In the genomic region with DNA sequence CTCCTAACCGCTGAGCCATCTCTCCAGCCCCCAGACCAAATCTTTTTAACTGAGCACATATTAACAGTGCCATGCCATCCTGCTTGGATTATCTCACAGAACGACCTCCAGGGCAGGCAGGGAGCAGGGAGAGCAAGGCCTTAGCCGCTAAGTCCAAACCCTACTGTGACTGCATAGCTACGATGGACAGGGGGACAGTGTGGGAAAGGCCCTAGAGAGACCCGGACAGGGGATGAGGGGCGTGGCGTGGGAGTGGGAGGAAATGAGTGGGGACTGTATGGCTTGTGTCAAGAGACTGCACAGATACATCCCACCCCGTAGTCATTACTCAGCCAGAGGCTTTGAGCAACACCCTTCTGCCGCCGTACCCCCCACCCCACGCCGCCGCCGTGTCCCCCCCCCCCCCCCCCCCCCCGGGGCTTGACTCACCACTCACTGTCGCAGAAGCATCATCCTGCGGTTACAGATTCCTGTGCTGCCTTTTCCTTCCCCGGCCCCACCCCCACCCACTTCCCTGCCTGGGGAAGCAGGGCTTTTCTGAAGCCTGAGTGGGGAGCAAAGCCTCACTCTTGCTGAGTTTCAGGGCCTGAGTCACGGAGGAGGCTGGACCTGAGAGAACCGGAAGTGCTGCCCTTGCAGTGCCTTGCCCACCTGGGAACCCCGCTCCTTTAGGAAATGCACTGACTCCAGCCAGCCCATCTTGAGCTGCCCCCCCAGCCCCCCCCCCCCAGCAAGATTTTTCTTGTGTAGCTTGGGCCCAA, we compare ENCODE assay signal across 9 mouse cellular contexts. TPM values are rescaled to one million over a fixed set of nuclear protein-coding genes. Genes with fewer than 3 reads are reported as not detected.
A peak's percentile ranks its signal among the peaks of the same experiment; 100 is the strongest.
DNase-seq lines count a peak whose midpoint lies in the region; ATAC-seq and TF ChIP-seq lines count a peak whose summit lies in the region.
"Had no signal": no experiment of that assay in that cellular context is flagged by ENCODE, and none has a peak within 500 bp of the region (broad histone marks: within the 10 kb centered on the region; RNA-seq: fewer than 3 reads in every experiment).

No protein-coding gene starts in this region.

- no peaks in the 10 kb centered on the region for H3K9me3 ChIP-seq in embryonic facial prominence, embryonic 12.5 days
- H3K9me3 ChIP-seq in intestine, embryonic 15.5 days = no peaks in the 10 kb centered on the region
- H3K9me3 ChIP-seq in lung, embryonic 14.5 days (ENCODE audit: low read depth, low read length) = no peaks in the 10 kb centered on the region

- 0 out of 2 replicates have a peak, but pooled peaks cover 3% of the 10 kb centered on the region for H3K36me3 ChIP-seq in embryonic facial prominence, embryonic 12.5 days
- no peaks in the 10 kb centered on the region for H3K36me3 ChIP-seq in intestine, embryonic 15.5 days
- H3K36me3 ChIP-seq in lung, embryonic 14.5 days (ENCODE audit: insufficient read depth) = 0 out of 2 replicates have a peak, but pooled peaks cover 5% of the 10 kb centered on the region

- no peak overlapping the region for H3K4me3 ChIP-seq in embryonic facial prominence, embryonic 12.5 days
- H3K4me3 ChIP-seq in intestine, embryonic 15.5 days (replicated peaks) = no peak overlapping the region
- peak overlapping the region; percentile 16; the same call in 1 of the 2 replicates for H3K4me3 ChIP-seq in lung, embryonic 14.5 days (ENCODE audit: low read depth, low read length)
- H3K4me3 ChIP-seq: erythroblast, embryonic 14.5 days had no signal

- ATAC-seq in embryonic facial prominence, embryonic 12.5 days (ENCODE audit: insufficient number of reproducible peaks, insufficient read depth, low FRiP score, low TSS enrichment) = no peak
- ATAC-seq in intestine, embryonic 15.5 days = peak; percentile 45
- ATAC-seq in lung, embryonic 14.5 days (ENCODE audit: insufficient read depth) = peak; percentile 42

- WGBS in embryonic facial prominence, embryonic 12.5 days = 38% methylated on average over 14 of the region's 21 CpGs
- 25% methylated on average over 18 of the region's 21 CpGs for WGBS in intestine, embryonic 15.5 days
- WGBS in lung, embryonic 14.5 days = 16% methylated on average over 14 of the region's 21 CpGs

- H3K4me2 ChIP-seq in embryonic facial prominence, embryonic 12.5 days (replicated peaks) = peak overlapping the region; percentile 32
- H3K4me2 ChIP-seq in intestine, embryonic 15.5 days (replicated peaks) = peak overlapping the region; percentile 40
- H3K4me2 ChIP-seq in lung, embryonic 14.5 days = peak overlapping the region; percentile 87

- TF ChIP-seq CTCF in lung, embryonic 14.5 days (IDR thresholded peaks at IDR 0.05; ENCODE audit: low read depth) = no peak; the same call in 1 of the 2 replicates

- H3K27ac ChIP-seq in embryonic facial prominence, embryonic 12.5 days = peak overlapping the region; percentile 81
- H3K27ac ChIP-seq in intestine, embryonic 15.5 days = peak overlapping the region; percentile 84
- peak overlapping the region; percentile 94 for H3K27ac ChIP-seq in lung, embryonic 14.5 days (ENCODE audit: low read depth)

- peak; percentile 26 for DNase-seq in thymus, postnatal 0 days (ENCODE audit: low spot score)
- no peak for DNase-seq in thymus, postnatal 36 days
- DNase-seq in lung, embryonic 14.5 days = peak; percentile 70
- DNase-seq in yolk sac, embryonic 10.5 days (ENCODE audit: low spot score) = peak; percentile 32
- no peak for DNase-seq in retina, postnatal 1 day
- no peak for DNase-seq in left cerebral cortex, postnatal 14 days (ENCODE audit: low spot score in 2 of 2)

- no peaks in the 10 kb centered on the region for H3K27me3 ChIP-seq in embryonic facial prominence, embryonic 12.5 days
- H3K27me3 ChIP-seq in intestine, embryonic 15.5 days (replicated peaks) = no peaks in the 10 kb centered on the region
- H3K27me3 ChIP-seq in lung, embryonic 14.5 days (ENCODE audit: insufficient read depth, low read length) = no peaks in the 10 kb centered on the region

- H3K9ac ChIP-seq in embryonic facial prominence, embryonic 12.5 days = no peak overlapping the region
- H3K9ac ChIP-seq in intestine, embryonic 15.5 days = no peak overlapping the region
- peak overlapping the region; percentile 23; the same call in 1 of the 2 replicates for H3K9ac ChIP-seq in lung, embryonic 14.5 days

- peaks cover 78% of the 10 kb centered on the region for H3K4me1 ChIP-seq in embryonic facial prominence, embryonic 12.5 days
- peaks cover 68% of the 10 kb centered on the region for H3K4me1 ChIP-seq in intestine, embryonic 15.5 days (replicated peaks)
- H3K4me1 ChIP-seq in lung, embryonic 14.5 days (ENCODE audit: insufficient read depth) = peaks cover 51% of the 10 kb centered on the region

- intact Hi-C loops in left cerebral cortex, postnatal 14 days (cut with DNase I) = no loop called here

RNA-seq across cellular contexts. Expression of a gene that starts 6.5 kb away (rescaled TPM):
- polyA plus RNA-seq in thymus, postnatal 0 days (2015; fragmentation: Nextera tagmentation; extraction: Ambion mirVana) = 10.9 and 12.4 TPM in 2 replicates
- 48.8 and 54.7 TPM in 2 replicates for polyA plus RNA-seq in embryonic facial prominence, embryonic 12.5 days (2016; fragmentation: Nextera tagmentation; extraction: Ambion mirVana)
- 40.4 and 42.2 TPM in 2 replicates for polyA plus RNA-seq in intestine, embryonic 15.5 days (2015; fragmentation: Nextera tagmentation; extraction: Ambion mirVana)
- polyA plus RNA-seq in lung, embryonic 14.5 days (2014; fragmentation: Nextera tagmentation; extraction: Ambion mirVana) = 41.2 and 46.5 TPM in 2 replicates
- 10 to 100 TPM; 20.0 to 21.0 TPM for total RNA-seq in left cerebral cortex, postnatal 14 days (2021)

RNA-seq across cellular contexts. Expression of a gene that starts 35.4 kb away (rescaled TPM):
- 6.0 and 7.0 TPM in 2 replicates for polyA plus RNA-seq in thymus, postnatal 0 days (2015; fragmentation: Nextera tagmentation; extraction: Ambion mirVana)
- 28.3 and 32.4 TPM in 2 replicates for polyA plus RNA-seq in embryonic facial prominence, embryonic 12.5 days (2016; fragmentation: Nextera tagmentation; extraction: Ambion mirVana)
- 21.2 and 22.1 TPM in 2 replicates for polyA plus RNA-seq in intestine, embryonic 15.5 days (2015; fragmentation: Nextera tagmentation; extraction: Ambion mirVana)
- 20.7 and 22.2 TPM in 2 replicates for polyA plus RNA-seq in lung, embryonic 14.5 days (2014; fragmentation: Nextera tagmentation; extraction: Ambion mirVana)
- 1,000 to 10,000 TPM; 1,032 to 1,038 TPM for total RNA-seq in left cerebral cortex, postnatal 14 days (2021)

Comparison
In these comparisons a context has a peak if more than half of its experiments do, and no peak if none do; other contexts are left out.
1. DNase-seq: peak in thymus, postnatal 0 days (single experiment), lung, embryonic 14.5 days (single experiment) and yolk sac, embryonic 10.5 days (single experiment); none in thymus, postnatal 36 days (0 of 2), retina, postnatal 1 day (single experiment) and left cerebral cortex, postnatal 14 days (0 of 2).
2. H3K4me2 ChIP-seq: peak in every context shown above with its lines; median percentile 87 in lung, embryonic 14.5 days; 40 in intestine, embryonic 15.5 days; 32 in embryonic facial prominence, embryonic 12.5 days.
3. Peak in every context shown above with its lines, with median percentiles within 50 percentile points of each other: H3K27ac ChIP-seq.